In genomic region chr7:130174525-130174924, GRCm38 (mm10) we compare ENCODE assay signal across 8 mouse cellular contexts.
DNase-seq lines count a peak whose midpoint lies in the region; ATAC-seq and TF ChIP-seq lines count a peak whose summit lies in the region.
"Had no signal": no experiment of that assay in that cellular context is flagged by ENCODE, and none has a peak within 500 bp of the region (broad histone marks: within the 10 kb centered on the region; RNA-seq: fewer than 3 reads in every experiment).

No protein-coding gene starts in this region.

- H3K36me3 ChIP-seq in limb, embryonic 14.5 days (ENCODE audit: control insufficient read depth, insufficient read depth, low read length) = peaks cover 81% of the 10 kb centered on the region

- peak; percentile 40 for DNase-seq in left cerebral cortex, postnatal 4 days
- DNase-seq in left cerebral cortex, adult 8-10 months (ENCODE audit: low spot score in 2 of 2) = no peak
- DNase-seq in gastrocnemius, postnatal 14 days = peak; percentile 64
- DNase-seq in limb, embryonic 14.5 days (ENCODE audit: low spot score) = peak; percentile 58
- peak; percentile 53 for DNase-seq in testis, postnatal 10 days (ENCODE audit: low spot score)
- DNase-seq in thymus, postnatal 36 days = no peak
- no peak for DNase-seq in neural tube, embryonic 10.5 days (ENCODE audit: extremely low spot score, low spot score)
- DNase-seq: kidney, adult 2 months had no signal

- no peak for TF ChIP-seq POLR2A in limb, embryonic 14.5 days (IDR thresholded peaks at IDR 0.05; ENCODE audit: borderline replicate concordance, extremely low read depth, insufficient read depth, insufficient read length)

- no peak overlapping the region for H3K4me2 ChIP-seq in limb, embryonic 14.5 days (replicated peaks; ENCODE audit: low read depth, low read length, severe bottlenecking)

- H3K27me3 ChIP-seq in limb, embryonic 14.5 days (ENCODE audit: control insufficient read depth, insufficient read depth, low read length) = no peaks in the 10 kb centered on the region

- no peak for ATAC-seq in limb, embryonic 14.5 days (ENCODE audit: low FRiP score, low read depth)

- no peak overlapping the region for H3K9ac ChIP-seq in limb, embryonic 14.5 days (ENCODE audit: low read depth, low read length, severe bottlenecking)

- no peaks in the 10 kb centered on the region for H3K9me3 ChIP-seq in limb, embryonic 14.5 days (ENCODE audit: control insufficient read depth, low read length)

- H3K4me3 ChIP-seq in limb, embryonic 14.5 days (replicated peaks; ENCODE audit: low read length) = no peak overlapping the region

- 42% methylated on average over 7 of the region's 7 CpGs for WGBS in limb, embryonic 14.5 days

- intact Hi-C loops in left cerebral cortex, postnatal 4 days (cut with DNase I) = no loop called here
- intact Hi-C loops in gastrocnemius, postnatal 14 days (cut with DNase I; ENCODE audit: low total_unique reads) = no loop called here

- H3K4me1 ChIP-seq in limb, embryonic 14.5 days (ENCODE audit: control insufficient read depth, insufficient read depth, low read length) = peaks cover 10% of the 10 kb centered on the region

- peak overlapping the region; percentile 15; the same call in 1 of the 2 replicates for H3K27ac ChIP-seq in limb, embryonic 14.5 days (replicated peaks; ENCODE audit: low read depth, low read length)

Comparison
In these comparisons a context has a peak if more than half of its experiments do, and no peak if none do; other contexts are left out.
1. DNase-seq: peak in left cerebral cortex, postnatal 4 days (single experiment), gastrocnemius, postnatal 14 days (single experiment), limb, embryonic 14.5 days (single experiment) and testis, postnatal 10 days (single experiment); none in left cerebral cortex, adult 8-10 months (0 of 2), thymus, postnatal 36 days (0 of 2) and neural tube, embryonic 10.5 days (single experiment).